Mouse (Mus musculus) heart, adult 2 months (tissue): ENCODE results near the gene Tmprss11f.

Experiments used
- CTCF ChIP-seq: fragments of 200-600 bp; IDR thresholded peaks from 2 replicates; pipeline ENCODE4 v1.8.1; 2022; ENCODE audit warnings: antibody characterized with exemption, mild to moderate bottlenecking, moderate library complexity
- POLR2A ChIP-seq: fragments of 200-500 bp; IDR thresholded peaks from 2 replicates; pipeline ENCODE4 v1.6.1; 2011; ENCODE audit warnings: mild to moderate bottlenecking, low read depth, low read length, control low read depth; ENCODE audit not compliant: insufficient read depth

GRCm38 (mm10) chr5:86621778-86622177 lies 10.4 kb downstream of the Tmprss11f start:
- TF ChIP-seq POLR2A (no peak), CTCF (no peak)
